Mouse (Mus musculus) mammary gland, adult 2 months (tissue): ENCODE data around the gene Olfr1250. TPM values are rescaled to one million over a fixed set of nuclear protein-coding genes. Genes with fewer than 3 reads are reported as not detected.

Experiments
- polyA plus RNA-seq: library from polyadenylated mRNA; depleted of rRNA; stranded (reverse); fragments of >200 nt; gene quantifications from 2 replicates; pipeline ENCODE4 v1.2.3, GENCODE M21; 2012; ENCODE audit warnings: low replicate concordance; rRNA removed

The Olfr1250 gene
- polyA plus RNA-seq, result not detected in 2 replicates

DNA sequence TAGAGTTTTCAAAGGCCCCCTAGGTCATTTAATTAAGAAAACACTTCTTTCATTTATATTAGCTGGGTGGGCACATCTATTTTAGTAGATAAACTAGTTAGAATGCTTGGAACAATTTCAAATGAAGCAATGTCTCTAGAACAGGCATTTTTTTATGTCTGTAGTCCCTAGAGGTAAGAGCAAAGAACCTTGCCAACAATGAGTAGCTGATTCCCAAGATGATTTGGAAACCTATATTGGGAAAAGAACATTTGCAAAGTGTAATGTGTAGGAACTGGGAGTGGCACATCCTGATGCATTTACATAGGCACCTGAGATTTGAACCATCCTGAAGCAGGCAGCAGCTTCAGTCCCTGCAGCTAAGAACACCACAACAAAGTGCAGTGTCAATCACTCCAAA, at the start of gene Olfr1250:
Gene Olfr1250, minus strand, starts transcription at position 101 of the 400 bp plus-strand sequence.

GRCm38 (mm10) chr2:89671836-89672235, 10.6 kb upstream of the Olfr1250 start, which contains the start of gene Olfr1251:
Olfr1251 (minus strand) TSS chr2:89671936.

DNA sequence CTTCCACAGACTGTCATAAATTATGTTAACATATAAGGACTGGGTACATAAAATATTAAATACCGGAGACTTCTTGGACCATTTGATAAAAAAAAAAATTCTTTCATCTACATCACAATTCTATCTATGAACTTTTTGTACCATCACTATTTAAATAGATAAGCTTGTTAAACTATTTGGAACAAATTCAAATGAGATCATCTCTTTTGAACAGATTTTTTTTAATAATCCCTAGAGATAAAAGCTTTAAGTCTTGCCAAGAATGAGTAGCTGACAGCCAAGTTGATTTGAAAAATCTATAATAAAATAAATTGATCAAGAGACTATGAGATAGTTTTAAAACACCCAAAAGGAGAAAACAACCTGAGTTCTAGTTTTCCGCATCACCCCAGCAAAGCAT, 26.4 kb downstream of the Olfr1250 start, which contains the start of gene Olfr1249:
Gene Olfr1249, minus strand, starts transcription at position 101 of the 400 bp plus-strand sequence.

GRCm38 (mm10) chr2:89618145-89618544, 43.1 kb downstream of the Olfr1250 start, which contains the start of gene Olfr1248:
Olfr1248 (minus strand) TSS chr2:89618245.

DNA sequence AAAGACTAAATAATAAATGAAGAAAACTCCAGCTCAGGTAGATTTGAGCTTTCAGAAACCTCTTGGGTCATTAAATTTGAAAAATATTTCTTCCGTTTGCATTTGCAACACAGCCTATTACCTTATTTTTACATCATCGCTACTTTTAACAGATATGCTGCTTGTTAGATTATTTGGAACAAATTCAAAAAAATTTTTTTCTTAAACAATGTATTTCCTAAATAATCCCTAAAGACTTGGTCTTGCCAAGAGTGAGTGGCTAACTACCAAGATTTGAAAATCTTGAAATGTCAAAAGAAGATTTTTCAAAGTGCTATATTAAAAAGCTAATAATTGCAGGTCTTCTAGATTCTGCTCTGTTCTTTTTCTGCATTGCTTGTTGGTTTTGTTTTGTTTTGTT, 47.2 kb downstream of the Olfr1250 start, which contains the start of gene Olfr1247:
Gene Olfr1247, minus strand, starts transcription at position 101 of the 400 bp plus-strand sequence.

Other genes with a start within 250 kb of the Olfr1250 start
- gene Olfr1239, start 241.1 kb downstream of the Olfr1250 start, polyA plus RNA-seq, result not detected in 2 replicates
- not detected in 2 replicates for gene Olfr1240, start 218.5 kb downstream of the Olfr1250 start, polyA plus RNA-seq
- not detected in 2 replicates for gene Olfr1241, start 174.3 kb downstream of the Olfr1250 start, polyA plus RNA-seq
- gene Olfr1242, start 163.1 kb downstream of the Olfr1250 start, polyA plus RNA-seq, result not detected in 2 replicates
- not detected in 2 replicates for gene Olfr1243, start 130.0 kb downstream of the Olfr1250 start, polyA plus RNA-seq
- gene Olfr1245, start 83.0 kb downstream of the Olfr1250 start, polyA plus RNA-seq, result not detected in 2 replicates
- not detected in 2 replicates for gene Olfr1246, start 68.3 kb downstream of the Olfr1250 start, polyA plus RNA-seq
- not detected in 2 replicates for gene Olfr1247, start 47.3 kb downstream of the Olfr1250 start, polyA plus RNA-seq
- not detected in 2 replicates for gene Olfr1248, start 43.2 kb downstream of the Olfr1250 start, polyA plus RNA-seq
- gene Olfr1249, start 26.5 kb downstream of the Olfr1250 start, polyA plus RNA-seq, result not detected in 2 replicates
- gene Olfr1251, start 10.5 kb upstream of the Olfr1250 start, polyA plus RNA-seq, result not detected in 2 replicates
- not detected in 2 replicates for gene Olfr1252, start 63.5 kb upstream of the Olfr1250 start, polyA plus RNA-seq
- not detected in 2 replicates for gene Olfr1253, start 95.6 kb upstream of the Olfr1250 start, polyA plus RNA-seq
- not detected in 2 replicates for gene Olfr1254, start 132.2 kb upstream of the Olfr1250 start, polyA plus RNA-seq
- not detected in 2 replicates for gene Olfr1255, start 150.6 kb upstream of the Olfr1250 start, polyA plus RNA-seq
- gene Olfr1256, start 180.1 kb upstream of the Olfr1250 start, polyA plus RNA-seq, result not detected in 2 replicates
- gene Olfr48, start 186.7 kb upstream of the Olfr1250 start, polyA plus RNA-seq, result not detected in 2 replicates
- gene Olfr1257, start 217.0 kb upstream of the Olfr1250 start, polyA plus RNA-seq, result not detected in 2 replicates